21 mouse cellular contexts compared by ENCODE assay signal in the genomic region with DNA sequence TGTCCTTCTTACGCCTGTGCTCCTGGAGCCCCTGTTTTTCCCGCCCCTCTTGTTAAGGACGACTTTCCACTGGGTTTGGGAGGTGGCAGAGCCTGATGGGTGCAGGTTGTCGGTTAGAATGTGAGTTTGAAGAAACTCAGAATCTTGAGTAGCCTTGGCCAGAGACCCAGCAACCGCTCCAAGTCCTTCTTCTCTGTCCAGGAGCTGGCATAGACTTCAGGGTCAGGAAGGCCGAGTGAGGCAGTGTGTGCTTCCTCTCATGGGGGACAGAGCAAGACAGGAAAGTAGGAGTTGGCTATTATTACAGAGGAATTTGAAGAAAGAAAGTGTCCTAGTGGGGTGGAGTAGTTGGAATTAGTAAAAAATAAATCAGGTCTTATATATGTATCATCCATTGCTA. TPM values are rescaled to one million over a fixed set of nuclear protein-coding genes. Genes with fewer than 3 reads are reported as not detected.
DNase-seq lines count a peak whose midpoint lies in the region; ATAC-seq and TF ChIP-seq lines count a peak whose summit lies in the region.
"Had no signal": no experiment of that assay in that cellular context is flagged by ENCODE, and none has a peak within 500 bp of the region (broad histone marks: within the 10 kb centered on the region; RNA-seq: fewer than 3 reads in every experiment).

No protein-coding gene starts in this region.

- H3K4me2 ChIP-seq in heart, embryonic 12.5 days: no peak overlapping the region
- no peak overlapping the region for H3K4me2 ChIP-seq in stomach, postnatal 0 days (replicated peaks; ENCODE audit: low read depth)
- H3K4me2 ChIP-seq: hindbrain, embryonic 12.5 days; liver, embryonic 11.5 days; midbrain, embryonic 13.5 days had no signal

- H3K27me3 ChIP-seq in heart, embryonic 12.5 days (replicated peaks): no peaks in the 10 kb centered on the region
- H3K27me3 ChIP-seq in liver, adult 2 months (ENCODE audit: control insufficient read depth, insufficient read depth, low read length): no peaks in the 10 kb centered on the region
- H3K27me3 ChIP-seq in stomach, postnatal 0 days (ENCODE audit: control insufficient read depth, insufficient read depth, low read length): no peaks in the 10 kb centered on the region
- H3K27me3 ChIP-seq: hindbrain, embryonic 12.5 days; megakaryocyte, embryonic 14.5 days; midbrain, embryonic 13.5 days had no signal

- no peak for TF ChIP-seq CTCF in liver, adult 2 months (IDR thresholded peaks at IDR 0.05; ENCODE audit: low read depth, low read length)
- no peak for TF ChIP-seq CTCF in stomach, postnatal 0 days (IDR thresholded peaks at IDR 0.05; ENCODE audit: low read depth)

- no peak for ATAC-seq in heart, embryonic 12.5 days (ENCODE audit: insufficient number of reproducible peaks, low FRiP score)
- ATAC-seq in stomach, postnatal 0 days (ENCODE audit: low FRiP score, low TSS enrichment): no peak
- ATAC-seq: liver, postnatal 0 days; midbrain, embryonic 13.5 days had no signal

- H3K4me3 ChIP-seq in heart, embryonic 12.5 days: no peak overlapping the region
- H3K4me3 ChIP-seq in liver, adult 2 months (ENCODE audit: insufficient read depth, low read depth, low read length): no peak overlapping the region
- H3K4me3 ChIP-seq in stomach, postnatal 0 days (ENCODE audit: low read depth, low read length): no peak overlapping the region
- H3K4me3 ChIP-seq: forebrain, embryonic 10.5 days; hindbrain, embryonic 12.5 days; limb, embryonic 10.5 days; megakaryocyte, embryonic 14.5 days; midbrain, embryonic 13.5 days had no signal

- peaks cover 53% of the 10 kb centered on the region for H3K4me1 ChIP-seq in heart, embryonic 12.5 days (replicated peaks)
- H3K4me1 ChIP-seq in liver, adult 2 months (ENCODE audit: control insufficient read depth, insufficient read depth, low read length): peaks cover 64% of the 10 kb centered on the region
- H3K4me1 ChIP-seq in stomach, postnatal 0 days (replicated peaks; ENCODE audit: control insufficient read depth, insufficient read depth): no peaks in the 10 kb centered on the region; the same call in 1 of the 2 replicates

- 0 out of 2 replicates have a peak overlapping the region, but pooled peaks have one; percentile 32 for H3K27ac ChIP-seq in heart, embryonic 12.5 days (ENCODE audit: poor library complexity, severe bottlenecking)
- peak overlapping the region; percentile 40 for H3K27ac ChIP-seq in liver, adult 2 months (replicated peaks; ENCODE audit: insufficient read depth, low read depth, low read length)
- no peak overlapping the region for H3K27ac ChIP-seq in stomach, postnatal 0 days (replicated peaks)
- H3K27ac ChIP-seq: forebrain, embryonic 10.5 days; hindbrain, embryonic 12.5 days; limb, embryonic 10.5 days had no signal

- H3K9me3 ChIP-seq in heart, embryonic 12.5 days (replicated peaks): no peaks in the 10 kb centered on the region
- H3K9me3 ChIP-seq in stomach, postnatal 0 days (ENCODE audit: control insufficient read depth, low read length): no peaks in the 10 kb centered on the region
- H3K9me3 ChIP-seq: forebrain, embryonic 10.5 days; hindbrain, embryonic 12.5 days; limb, embryonic 10.5 days; megakaryocyte, embryonic 14.5 days; midbrain, embryonic 13.5 days had no signal

- H3K9ac ChIP-seq in heart, embryonic 12.5 days: no peak overlapping the region
- H3K9ac ChIP-seq in liver, adult 2 months (ENCODE audit: low read depth, low read length): no peak overlapping the region
- H3K9ac ChIP-seq in stomach, postnatal 0 days (ENCODE audit: low read length): no peak overlapping the region
- H3K9ac ChIP-seq: hindbrain, embryonic 12.5 days; liver, postnatal 0 days; midbrain, embryonic 13.5 days had no signal

- peaks cover 29% of the 10 kb centered on the region for H3K36me3 ChIP-seq in heart, embryonic 12.5 days
- peaks cover 11% of the 10 kb centered on the region for H3K36me3 ChIP-seq in liver, adult 2 months (ENCODE audit: control insufficient read depth, insufficient read depth, low read length)
- no peaks in the 10 kb centered on the region for H3K36me3 ChIP-seq in stomach, postnatal 0 days (ENCODE audit: control insufficient read depth, insufficient read depth, low read length)

- 73% methylated on average over 6 of the region's 6 CpGs for WGBS in heart, embryonic 12.5 days
- WGBS in liver, adult 2 months: 59% methylated on average over 6 of the region's 6 CpGs
- 56% methylated on average over 6 of the region's 6 CpGs for WGBS in stomach, postnatal 0 days

- peaks cover 54% of the 10 kb centered on the region for H3K79me2 ChIP-seq in liver, adult 2 months (ENCODE audit: control insufficient read depth, insufficient read depth, low read length)

- TF ChIP-seq EP300 in stomach, postnatal 0 days (optimal IDR thresholded peaks at IDR 0.05): no peak

- no peak for TF ChIP-seq POLR2A in liver, adult 2 months (IDR thresholded peaks at IDR 0.05; ENCODE audit: extremely low read depth, insufficient read depth, low read length)

- intact Hi-C loops in heart, postnatal 14 days (cut with DNase I): no loop called here

- DNase-seq in adrenal gland, postnatal 36 days: peak; percentile 28 to 47
- no peak for DNase-seq in adrenal gland, postnatal 4 days (ENCODE audit: low spot score in 2 of 2)
- DNase-seq in heart, postnatal 14 days: no peak
- DNase-seq in liver, adult 2 months (ENCODE audit: extremely low read depth, low read depth, low spot score): no peak
- DNase-seq in liver: no peak
- no peak for DNase-seq in stomach, postnatal 0 days (ENCODE audit: low spot score)
- DNase-seq: cerebellum, adult 11-12 months; cerebellum, postnatal 10 days; kidney, adult 8-10 months; kidney, postnatal 10 days; liver, postnatal 0 days; lung, postnatal 10 days had no signal

RNA-seq across cellular contexts. Expression of a gene that starts 10.2 kb away (rescaled TPM):
- 10 to 100 TPM; 59.3 to 63.3 TPM for total RNA-seq in adrenal gland, postnatal 36 days (2021)
- total RNA-seq in adrenal gland, postnatal 4 days (2021): 10 to 100 TPM; 89.0 to 93.6 TPM
- 86.1 and 87.1 TPM in 2 replicates for polyA plus RNA-seq in heart, embryonic 12.5 days (2016; fragmentation: Nextera tagmentation; extraction: Ambion mirVana)
- 10 to 100 TPM; 39.4 to 42.4 TPM for total RNA-seq in heart, postnatal 14 days (2021)
- total RNA-seq in liver, adult 2 months (2014; rRNA removed): 14.8 and 15.9 TPM in 2 replicates
- 17.2 and 19.0 TPM in 2 replicates for polyA plus RNA-seq in liver, adult 2 months (2012; rRNA removed)
- 36.5 and 38.3 TPM in 2 replicates for polyA plus RNA-seq in stomach, postnatal 0 days (2015; fragmentation: Nextera tagmentation; extraction: Ambion mirVana)

RNA-seq across cellular contexts. Expression of a gene that starts 38.0 kb away (rescaled TPM):
- 1 to 10 TPM; 8.8 to 9.7 TPM for total RNA-seq in adrenal gland, postnatal 36 days (2021)
- total RNA-seq in adrenal gland, postnatal 4 days (2021): 10 to 100 TPM; 12.9 to 14.4 TPM
- 6.9 and 8.2 TPM in 2 replicates for polyA plus RNA-seq in heart, embryonic 12.5 days (2016; fragmentation: Nextera tagmentation; extraction: Ambion mirVana)
- 10 to 100 TPM in 1 of 2 experiments, 1 to 10 TPM in 1; 9.5 to 12.8 TPM for total RNA-seq in heart, postnatal 14 days (2021)
- total RNA-seq in liver, adult 2 months (2014; rRNA removed): 1.7 and 2.4 TPM in 2 replicates
- 5.7 and 9.0 TPM in 2 replicates for polyA plus RNA-seq in liver, adult 2 months (2012; rRNA removed)
- polyA plus RNA-seq in stomach, postnatal 0 days (2015; fragmentation: Nextera tagmentation; extraction: Ambion mirVana): 1.8 and 3.2 TPM in 2 replicates
- total RNA-seq: monocyte, adult 5-6 weeks; neutrophil, adult 5-6 weeks had no signal
- polyA plus RNA-seq: midbrain, embryonic 13.5 days had no signal

RNA-seq across cellular contexts. Expression of a gene that starts 40.3 kb away (rescaled TPM):
- total RNA-seq in adrenal gland, postnatal 36 days (2021): 10 to 100 TPM; 83.5 to 85.4 TPM
- 10 to 100 TPM; 60.8 to 73.6 TPM for total RNA-seq in adrenal gland, postnatal 4 days (2021)
- 33.9 and 35.7 TPM in 2 replicates for polyA plus RNA-seq in heart, embryonic 12.5 days (2016; fragmentation: Nextera tagmentation; extraction: Ambion mirVana)
- 10 to 100 TPM; 29.7 to 30.4 TPM for total RNA-seq in heart, postnatal 14 days (2021)
- total RNA-seq in liver, adult 2 months (2014; rRNA removed): 34.8 and 40.5 TPM in 2 replicates
- polyA plus RNA-seq in liver, adult 2 months (2012; rRNA removed): 35.7 and 39.4 TPM in 2 replicates
- polyA plus RNA-seq in stomach, postnatal 0 days (2015; fragmentation: Nextera tagmentation; extraction: Ambion mirVana): 47.2 and 48.6 TPM in 2 replicates

RNA-seq across cellular contexts. Expression of a gene that starts 45.5 kb away (rescaled TPM):
- total RNA-seq in adrenal gland, postnatal 36 days (2021): 10 to 100 TPM; 34.2 to 75.7 TPM
- total RNA-seq in adrenal gland, postnatal 4 days (2021): 10 to 100 TPM; 61.3 to 64.8 TPM
- polyA plus RNA-seq in heart, embryonic 12.5 days (2016; fragmentation: Nextera tagmentation; extraction: Ambion mirVana): 1.8 and 2.5 TPM in 2 replicates
- total RNA-seq in heart, postnatal 14 days (2021): 1 to 10 TPM; 3.2 to 6.8 TPM
- total RNA-seq in liver, adult 2 months (2014; rRNA removed): 0.09 and 0.40 TPM in 2 replicates
- 0.27 and 0.40 TPM in 2 replicates for polyA plus RNA-seq in liver, adult 2 months (2012; rRNA removed)
- polyA plus RNA-seq in stomach, postnatal 0 days (2015; fragmentation: Nextera tagmentation; extraction: Ambion mirVana): 3.1 and 3.9 TPM in 2 replicates
- total RNA-seq: monocyte, adult 5-6 weeks; neutrophil, adult 5-6 weeks had no signal

Comparison
In these comparisons a context has a peak if more than half of its experiments do, and no peak if none do; other contexts are left out.
1. DNase-seq: peak in adrenal gland, postnatal 36 days (2 of 2); none in adrenal gland, postnatal 4 days (0 of 2), heart, postnatal 14 days (0 of 2), liver, adult 2 months (single experiment), liver (single experiment) and stomach, postnatal 0 days (single experiment).